Mouse (Mus musculus): ENCODE results near the gene Cdkn2aip.

Gene Cdkn2aip

GRCm38 (mm10) chr8:47697696-47698095 lies 16.0 kb downstream of the Cdkn2aip start:
- intact Hi-C loops (cut with DNase I), result no loop called here

- intact Hi-C loops (cut with DNase I), result no loop called here
These were observed 18.2 kb downstream of the Cdkn2aip start for GRCm38 (mm10) chr8:47695431-47696105.

- intact Hi-C loops (cut with DNase I), result loop anchor here (5.0 kb wide), 1 partner anchor 141 kb away; no protein-coding TSS in a partner anchor
These were observed 20.6 kb downstream of the Cdkn2aip start for GRCm38 (mm10) chr8:47693119-47693518.

DNA sequence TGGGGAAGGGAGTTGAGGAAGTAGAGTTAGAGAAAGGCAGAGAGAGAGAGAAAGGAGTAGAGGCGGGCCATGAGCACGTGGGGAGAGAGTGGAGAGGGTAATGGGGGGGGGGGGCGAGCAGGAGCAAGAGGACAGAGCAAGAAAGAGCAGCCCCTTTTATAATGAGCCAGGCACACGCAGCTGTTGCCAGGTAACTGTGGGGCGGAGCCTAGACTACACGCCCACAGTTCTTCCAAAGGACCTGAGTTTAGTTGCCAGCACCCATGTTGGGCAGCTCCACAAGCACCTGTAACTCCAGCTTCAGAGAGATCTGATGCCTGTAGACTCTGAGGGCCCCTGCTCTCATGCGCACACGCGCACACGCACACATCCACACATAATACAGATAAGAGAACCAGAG lies 21.9 kb downstream of the Cdkn2aip start:
- intact Hi-C loops (cut with DNase I), result loop anchor here (5.0 kb wide), 1 partner anchor 140 kb away; no protein-coding TSS in a partner anchor

DNA sequence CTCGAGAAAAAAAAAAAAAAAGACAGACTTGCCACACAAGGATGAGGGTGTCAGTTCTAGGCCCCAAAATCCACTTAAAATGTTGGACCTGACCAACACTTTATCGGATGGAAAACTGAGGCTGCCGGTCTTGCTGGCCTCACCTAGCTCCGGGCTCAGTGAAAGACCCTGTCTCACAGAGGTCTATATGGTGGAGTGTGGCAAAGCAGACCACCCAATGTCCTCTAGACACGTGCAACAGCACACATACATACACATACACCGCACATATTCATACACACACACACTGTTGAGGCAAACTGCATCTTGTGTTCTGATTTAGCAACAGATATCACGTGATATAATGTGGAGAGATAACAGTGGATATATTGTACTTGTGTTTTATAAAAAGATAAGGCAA lies 22.4 kb downstream of the Cdkn2aip start:
- intact Hi-C loops (cut with DNase I), result loop anchor here (5.0 kb wide), 1 partner anchor 139 kb away; no protein-coding TSS in a partner anchor

GRCm38 (mm10) chr8:47690674-47691078 lies 23.1 kb downstream of the Cdkn2aip start:
- intact Hi-C loops (cut with DNase I), result loop anchor here (5.0 kb wide), 1 partner anchor 138 kb away; no protein-coding TSS in a partner anchor

DNA sequence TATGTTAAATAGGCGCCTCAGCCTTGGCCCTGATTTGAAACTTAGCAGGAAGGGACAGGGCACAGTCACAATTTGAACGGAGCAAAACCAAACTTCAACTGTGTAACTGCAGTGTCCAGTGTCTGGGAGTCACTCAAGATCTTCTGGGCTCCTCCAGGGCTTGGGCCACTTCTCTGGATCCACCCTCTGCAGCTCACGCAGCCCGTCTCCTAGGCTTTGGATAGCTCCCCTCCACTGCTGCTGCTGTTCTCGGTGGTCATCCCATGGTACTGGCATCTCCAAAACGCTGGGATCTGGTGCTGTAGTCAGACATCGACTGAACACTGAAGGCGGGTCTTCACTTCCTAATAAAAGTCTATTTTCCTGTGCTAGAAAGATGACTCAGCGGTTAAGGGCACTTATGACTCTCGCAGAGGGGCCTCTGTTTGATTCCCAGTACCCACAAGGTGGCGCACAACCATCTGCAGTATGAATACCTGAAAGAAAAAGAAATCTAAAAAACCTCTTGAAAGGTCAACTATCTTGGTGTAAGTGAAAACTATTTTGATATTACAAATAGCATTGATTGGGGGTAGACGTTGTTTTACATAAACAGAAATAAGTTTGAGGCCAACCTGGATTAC lies 23.9 kb downstream of the Cdkn2aip start:
- intact Hi-C loops (cut with DNase I), result loop anchor here (5.0 kb wide), 1 partner anchor 138 kb away; no protein-coding TSS in a partner anchor

GRCm38 (mm10) chr8:47684441-47684840 lies 29.3 kb downstream of the Cdkn2aip start:
- intact Hi-C loops (cut with DNase I), result no loop called here

- intact Hi-C loops (cut with DNase I), result no loop called here
These were observed 29.7 kb downstream of the Cdkn2aip start for GRCm38 (mm10) chr8:47683994-47684393.

DNA sequence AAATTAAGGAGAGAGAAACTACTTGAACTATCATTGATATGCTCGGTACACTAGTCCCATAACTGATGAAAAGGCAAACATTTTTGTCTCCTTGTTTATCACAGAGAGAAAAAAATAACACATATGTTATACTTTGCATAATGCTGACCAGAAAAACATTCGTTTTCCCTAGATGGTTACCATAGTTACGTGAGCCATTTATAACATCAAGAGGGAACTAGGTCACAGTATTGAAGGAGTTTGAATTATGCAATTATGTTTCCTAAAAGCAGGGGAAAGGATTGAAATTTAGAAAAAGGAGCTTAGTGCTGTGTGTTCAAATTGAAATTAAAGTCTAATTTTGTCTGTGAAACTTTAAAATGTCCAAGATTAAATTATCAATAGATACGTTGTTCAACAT lies 33.4 kb downstream of the Cdkn2aip start:
- intact Hi-C loops (cut with DNase I), result no loop called here

- intact Hi-C loops (cut with DNase I), result no loop called here
These were observed 34.1 kb downstream of the Cdkn2aip start for GRCm38 (mm10) chr8:47679603-47680002.

DNA sequence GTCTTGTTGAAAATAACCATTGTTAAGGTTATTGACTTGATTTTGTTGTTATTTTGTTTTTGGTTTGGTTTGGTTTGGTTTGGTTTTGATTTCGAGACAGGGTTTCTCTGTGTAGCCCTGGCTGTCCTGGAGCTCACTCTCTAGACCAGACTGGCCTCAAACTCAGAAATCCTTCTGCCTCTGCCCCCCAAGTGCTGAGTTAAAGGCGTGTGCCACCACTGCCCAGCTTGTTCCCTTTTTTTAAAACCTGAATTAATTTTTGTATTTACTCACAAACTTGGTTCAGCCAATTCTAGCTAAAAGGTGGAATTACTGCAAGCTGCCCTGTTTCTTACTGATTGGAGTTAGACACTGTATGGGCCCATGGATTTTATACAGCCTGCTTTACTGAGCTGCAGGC lies 37.1 kb downstream of the Cdkn2aip start:
- intact Hi-C loops (cut with DNase I), result no loop called here

DNA sequence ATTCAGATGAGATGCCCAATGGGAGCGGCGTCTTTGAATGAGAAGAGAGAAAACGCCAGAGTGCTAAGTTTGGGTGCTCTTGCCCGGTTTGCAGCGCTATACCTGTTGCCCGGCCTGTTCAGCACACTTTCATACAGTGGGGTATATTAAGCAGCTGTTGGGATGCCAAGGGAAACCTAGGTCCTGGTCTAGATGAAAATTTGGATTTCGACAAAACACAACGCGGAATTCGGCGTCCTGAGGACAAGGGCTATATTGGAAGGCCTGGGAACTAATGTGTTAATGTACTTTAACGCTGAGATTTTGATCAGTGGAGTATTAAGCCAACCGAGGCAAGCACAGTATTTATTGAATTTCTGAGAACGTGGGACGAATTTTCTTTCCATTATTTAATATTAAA lies 37.5 kb downstream of the Cdkn2aip start:
- intact Hi-C loops (cut with DNase I), result no loop called here

GRCm38 (mm10) chr8:47675786-47676185 lies 37.9 kb downstream of the Cdkn2aip start:
- intact Hi-C loops (cut with DNase I), result loop anchor here (2.0 kb wide), 1 partner anchor 35 kb away; no protein-coding TSS in a partner anchor

- intact Hi-C loops (cut with DNase I), result loop anchor here (2.0 kb wide), 1 partner anchor 36 kb away; no protein-coding TSS in a partner anchor
These were observed 38.7 kb downstream of the Cdkn2aip start, which contains the start of gene Ing2 for GRCm38 (mm10) chr8:47674777-47675710. TSS of gene Ing2 (minus strand) at chr8:47675556.

- intact Hi-C loops (cut with DNase I), result loop anchor here (2.0 kb wide), 1 partner anchor 37 kb away; no protein-coding TSS in a partner anchor
These were observed 39.5 kb downstream of the Cdkn2aip start for GRCm38 (mm10) chr8:47674140-47674776.

DNA sequence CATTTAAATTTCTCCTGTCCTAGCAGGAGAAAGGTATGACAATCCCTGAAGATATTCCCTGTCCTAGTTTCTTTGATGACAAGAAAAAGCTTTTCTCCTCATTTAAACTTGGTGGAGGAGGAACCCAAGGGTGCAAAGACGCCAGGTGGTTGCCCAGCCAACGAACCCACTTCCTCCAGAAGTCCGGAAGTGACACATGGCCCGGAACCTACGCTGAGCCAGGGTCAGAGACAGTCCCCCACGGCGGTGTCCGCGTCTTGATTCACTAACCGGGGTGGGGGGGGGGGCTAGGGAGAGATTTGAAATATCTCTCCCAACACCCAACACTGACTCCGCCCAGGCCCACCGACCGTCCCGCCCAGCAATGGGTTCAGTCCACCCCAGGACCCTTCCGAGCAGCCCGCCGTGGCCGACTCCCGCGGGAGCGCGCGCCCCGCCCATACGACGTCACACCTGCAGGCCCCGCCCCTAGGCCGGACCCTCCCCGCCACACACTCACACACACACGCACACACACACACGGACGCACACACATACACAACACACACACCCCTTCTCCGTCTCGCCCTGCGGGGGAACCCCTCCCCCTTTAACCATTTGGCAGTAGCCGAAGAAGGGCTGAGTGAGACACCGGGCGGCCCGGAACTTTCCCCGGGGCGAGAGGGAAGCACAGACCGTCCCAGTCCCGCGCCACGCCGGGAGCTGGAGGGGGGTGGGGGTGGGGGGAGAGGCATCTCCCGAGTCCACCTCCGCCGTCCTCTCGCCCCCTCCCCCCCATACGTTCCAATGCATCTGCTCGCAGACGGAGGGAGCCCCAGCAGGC lies 40.2 kb downstream of the Cdkn2aip start:
- intact Hi-C loops (cut with DNase I), result loop anchor here (2.0 kb wide), 1 partner anchor 37 kb away; no protein-coding TSS in a partner anchor

DNA sequence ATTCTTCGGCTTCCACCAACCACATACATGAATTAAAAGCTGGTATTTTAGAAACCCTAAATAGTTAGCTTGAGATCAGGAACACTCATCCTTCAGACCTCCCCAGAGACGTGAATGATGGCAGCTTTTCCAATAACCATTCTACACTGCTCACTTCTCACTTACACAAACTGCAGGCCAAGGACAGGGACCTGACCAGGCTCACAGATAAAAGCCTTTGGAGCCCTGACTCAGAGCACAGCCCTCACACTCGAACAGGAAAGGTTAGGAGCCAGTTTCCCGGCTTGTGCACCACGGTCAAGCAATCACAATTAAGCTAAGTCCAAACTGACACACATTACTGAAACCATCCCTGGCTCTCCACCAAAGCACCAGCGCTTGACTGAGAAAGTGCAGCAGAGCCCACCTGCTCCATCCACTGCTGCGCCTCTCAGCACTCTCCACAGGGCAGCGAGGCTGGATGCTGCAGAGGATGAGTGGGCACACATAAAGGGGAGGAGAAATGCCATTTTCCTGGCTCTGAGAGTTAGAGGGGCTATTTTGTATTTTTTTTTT lies 49.4 kb downstream of the Cdkn2aip start:
- intact Hi-C loops (cut with DNase I), result no loop called here

GRCm38 (mm10) chr8:47663201-47663600 lies 50.5 kb downstream of the Cdkn2aip start:
- intact Hi-C loops (cut with DNase I), result no loop called here

GRCm38 (mm10) chr8:47662716-47663115 lies 51.0 kb downstream of the Cdkn2aip start:
- intact Hi-C loops (cut with DNase I), result no loop called here
